Mouse (Mus musculus): ENCODE results near the gene Rhebl1. TPM values are rescaled to one million over a fixed set of nuclear protein-coding genes. Genes with fewer than 3 reads are reported as not detected.

The Rhebl1 gene
- total and polyA plus RNA-seq, 2 experiments from 2014 or later = 9.4 to 30.7 TPM

GRCm38 (mm10) chr15:98893036-98893435 lies 1.3 kb downstream of the Rhebl1 start:
- ATAC-seq (ENCODE audit: low FRiP score) (no peak), DNase-seq (ENCODE audit: low spot score) (no peak)
- 44% methylated on average over 4 of the region's 4 CpGs for WGBS
- Histone ChIP-seq H3K27ac (ENCODE audit: low read depth, low read length) (no peak overlapping the region), H3K27me3 (ENCODE audit: insufficient read depth, low read length) (peaks cover 43% of the 10 kb centered on the region), H3K4me2 (ENCODE audit: low read depth, low read length, poor library complexity, severe bottlenecking) (no peak overlapping the region), H3K4me1 (ENCODE audit: insufficient read depth, low read length) (peaks cover 22% of the 10 kb centered on the region), H3K4me3 (ENCODE audit: low read depth, low read length) (no peak overlapping the region), H3K36me3 (ENCODE audit: insufficient read depth, low read length) (no peaks in the 10 kb centered on the region), H3K9ac (replicated peaks; ENCODE audit: low read length, poor library complexity, severe bottlenecking) (no peak overlapping the region), H3K9me3 (ENCODE audit: low read length) (no peaks in the 10 kb centered on the region)
- TF ChIP-seq CTCF (IDR thresholded peaks at IDR 0.05) = no peak

GRCm38 (mm10) chr15:98891907-98892606 lies 2.3 kb downstream of the Rhebl1 start:
- H3K4me2 ChIP-seq (ENCODE audit: low read depth, low read length, poor library complexity, severe bottlenecking) = no peak overlapping the region
- no peak for ATAC-seq (ENCODE audit: low FRiP score)
- peak; percentile 92 for DNase-seq (ENCODE audit: low spot score)
- no peaks in the 10 kb centered on the region for H3K36me3 ChIP-seq (ENCODE audit: insufficient read depth, low read length)
- H3K9ac ChIP-seq (replicated peaks; ENCODE audit: low read length, poor library complexity, severe bottlenecking) = no peak overlapping the region
- TF ChIP-seq CTCF (IDR thresholded peaks at IDR 0.05) = peak; percentile 95
- 46% methylated on average over 6 of the region's 6 CpGs for WGBS
- H3K4me3 ChIP-seq (ENCODE audit: low read depth, low read length) = no peak overlapping the region
- no peak overlapping the region for H3K27ac ChIP-seq (ENCODE audit: low read depth, low read length)
- no peaks in the 10 kb centered on the region for H3K9me3 ChIP-seq (ENCODE audit: low read length)
- peaks cover 33% of the 10 kb centered on the region for H3K27me3 ChIP-seq (ENCODE audit: insufficient read depth, low read length)
- peaks cover 19% of the 10 kb centered on the region; the same call in 1 of the 2 replicates for H3K4me1 ChIP-seq (ENCODE audit: insufficient read depth, low read length)

GRCm38 (mm10) chr15:98891198-98891742 lies 3.1 kb downstream of the Rhebl1 start:
- H3K4me3 ChIP-seq (ENCODE audit: low read depth, low read length) = no peak overlapping the region
- peaks cover 25% of the 10 kb centered on the region for H3K27me3 ChIP-seq (ENCODE audit: insufficient read depth, low read length)
- no peak for DNase-seq (ENCODE audit: low spot score)
- no peak overlapping the region for H3K4me2 ChIP-seq (ENCODE audit: low read depth, low read length, poor library complexity, severe bottlenecking)
- 11% methylated on average over 19 of the region's 19 CpGs for WGBS
- H3K9me3 ChIP-seq (ENCODE audit: low read length) = no peaks in the 10 kb centered on the region
- no peak overlapping the region for H3K27ac ChIP-seq (ENCODE audit: low read depth, low read length)
- H3K9ac ChIP-seq (replicated peaks; ENCODE audit: low read length, poor library complexity, severe bottlenecking) = no peak overlapping the region
- H3K36me3 ChIP-seq (ENCODE audit: insufficient read depth, low read length) = no peaks in the 10 kb centered on the region
- no peak for TF ChIP-seq CTCF (IDR thresholded peaks at IDR 0.05)
- H3K4me1 ChIP-seq (ENCODE audit: insufficient read depth, low read length) = peaks cover 19% of the 10 kb centered on the region; the same call in 1 of the 2 replicates
- no peak for ATAC-seq (ENCODE audit: low FRiP score)

GRCm38 (mm10) chr15:98887526-98887925 lies 6.8 kb downstream of the Rhebl1 start:
- WGBS = 85% methylated on average over 7 of the region's 7 CpGs
- H3K9ac ChIP-seq (replicated peaks; ENCODE audit: low read length, poor library complexity, severe bottlenecking) = no peak overlapping the region

GRCm38 (mm10) chr15:98886667-98887387 lies 7.5 kb downstream of the Rhebl1 start:
- DNase-seq (ENCODE audit: low spot score) (no peak), ATAC-seq (ENCODE audit: low FRiP score) (no peak)
- WGBS = 65% methylated on average over 8 of the region's 8 CpGs
- no peak overlapping the region for H3K27ac ChIP-seq (ENCODE audit: low read depth, low read length)
- no peaks in the 10 kb centered on the region for H3K4me1 ChIP-seq (ENCODE audit: insufficient read depth, low read length)
- no peak overlapping the region for H3K4me3 ChIP-seq (ENCODE audit: low read depth, low read length)
- TF ChIP-seq CTCF (IDR thresholded peaks at IDR 0.05) = no peak
- H3K27me3 ChIP-seq (ENCODE audit: insufficient read depth, low read length) = no peaks in the 10 kb centered on the region
- H3K36me3 ChIP-seq (ENCODE audit: insufficient read depth, low read length) = no peaks in the 10 kb centered on the region
- H3K9me3 ChIP-seq (ENCODE audit: low read length) = no peaks in the 10 kb centered on the region
- H3K9ac ChIP-seq (replicated peaks; ENCODE audit: low read length, poor library complexity, severe bottlenecking) = no peak overlapping the region
- H3K4me2 ChIP-seq (ENCODE audit: low read depth, low read length, poor library complexity, severe bottlenecking) = no peak overlapping the region

More at GRCm38 (mm10) chr15:98887526-98887925, 6.8 kb downstream of the Rhebl1 start:
- Histone ChIP-seq H3K4me2 (ENCODE audit: low read depth, low read length, poor library complexity, severe bottlenecking) (no peak overlapping the region), H3K4me1 (ENCODE audit: insufficient read depth, low read length) (no peaks in the 10 kb centered on the region), H3K27ac (ENCODE audit: low read depth, low read length) (no peak overlapping the region), H3K4me3 (ENCODE audit: low read depth, low read length) (no peak overlapping the region), H3K27me3 (ENCODE audit: insufficient read depth, low read length) (no peaks in the 10 kb centered on the region), H3K36me3 (ENCODE audit: insufficient read depth, low read length) (no peaks in the 10 kb centered on the region), H3K9me3 (ENCODE audit: low read length) (no peaks in the 10 kb centered on the region)
- ATAC-seq (ENCODE audit: low FRiP score) = no peak
- TF ChIP-seq CTCF (IDR thresholded peaks at IDR 0.05) = no peak
- DNase-seq (ENCODE audit: low spot score) = no peak

GRCm38 (mm10) chr15:98884106-98884505 lies 10.2 kb downstream of the Rhebl1 start:
- no peaks in the 10 kb centered on the region for H3K36me3 ChIP-seq (ENCODE audit: insufficient read depth, low read length)
- no peak for DNase-seq (ENCODE audit: low spot score)
- no peak for ATAC-seq (ENCODE audit: low FRiP score)
- H3K4me3 ChIP-seq (ENCODE audit: low read depth, low read length) = no peak overlapping the region
- H3K9me3 ChIP-seq (ENCODE audit: low read length) = no peaks in the 10 kb centered on the region
- no peak overlapping the region for H3K4me2 ChIP-seq (ENCODE audit: low read depth, low read length, poor library complexity, severe bottlenecking)
- TF ChIP-seq CTCF (IDR thresholded peaks at IDR 0.05) = no peak
- 0 out of 2 replicates have a peak, but pooled peaks cover 2% of the 10 kb centered on the region for H3K4me1 ChIP-seq (ENCODE audit: insufficient read depth, low read length)
- H3K27ac ChIP-seq (ENCODE audit: low read depth, low read length) = no peak overlapping the region
- 85% methylated on average over 1 of the region's 1 CpGs for WGBS
- H3K9ac ChIP-seq (replicated peaks; ENCODE audit: low read length, poor library complexity, severe bottlenecking) = no peak overlapping the region
- H3K27me3 ChIP-seq (ENCODE audit: insufficient read depth, low read length) = no peaks in the 10 kb centered on the region
